Mouse (Mus musculus) kidney, adult 2 months (tissue): ENCODE data around the gene Ptprn2. TPM values are rescaled to one million over a fixed set of nuclear protein-coding genes. Genes with fewer than 3 reads are reported as not detected.

Experiments
- DNase-seq: peaks from one replicate; pipeline ENCODE4 v3.0.0; 2021
- H3K27ac ChIP-seq: fragments of 200-500 bp; 2 replicates; pipeline ENCODE4 v1.5.1; 2012; ENCODE audit warnings: low read depth, low read length, control low read depth, inconsistent platforms; ENCODE audit not compliant: insufficient read depth
- H3K27me3 ChIP-seq: fragments of 200-500 bp; replicated peaks from 2 replicates; pipeline ENCODE4 v1.6.1; 2012; ENCODE audit warnings: mild to moderate bottlenecking, moderate library complexity, low read length, inconsistent platforms; ENCODE audit not compliant: control insufficient read depth, insufficient read depth
- H3K36me3 ChIP-seq: fragments of 200-500 bp; 2 replicates; pipeline ENCODE4 v1.6.1; 2012; ENCODE audit warnings: mild to moderate bottlenecking, moderate library complexity, low read length, inconsistent platforms; ENCODE audit not compliant: control insufficient read depth, insufficient read depth
- H3K4me1 ChIP-seq: fragments of 200-500 bp; 2 replicates; pipeline ENCODE4 v1.6.1; 2011; ENCODE audit warnings: low read length; ENCODE audit not compliant: control insufficient read depth, insufficient read depth
- H3K4me3 ChIP-seq: fragments of 200-500 bp; 2 replicates; pipeline ENCODE4 v1.5.1; 2011; ENCODE audit warnings: mild to moderate bottlenecking, low read depth, low read length, control low read depth; ENCODE audit not compliant: insufficient read depth
- CTCF ChIP-seq: fragments of 200-500 bp; conservative IDR thresholded peaks from 2 replicates; pipeline ENCODE4 v1.5.1; 2011; ENCODE audit warnings: low read depth, mild to moderate bottlenecking, control low read depth, low read length, moderate library complexity, mixed read lengths; ENCODE audit not compliant: insufficient read depth, insufficient read length
- POLR2A ChIP-seq: fragments of 200-500 bp; IDR thresholded peaks from one replicate; pipeline ENCODE4 v1.6.1; 2011; ENCODE audit warnings: low read depth, low read length, control low read depth
- WGBS: fragments of 180-500 bp; shearing (Covaris S2); methylation state at CpG from one replicate; pipeline ENCODE4 v1.1.7; 2018; 5-methylcytosine and 5-hydroxymethylcytosine counted together
- polyA plus RNA-seq: library from polyadenylated mRNA; depleted of rRNA; stranded (reverse); fragments of >200 nt; gene quantifications from 2 replicates; pipeline ENCODE4 v1.2.3, GENCODE M21; 2012

The Ptprn2 gene
- polyA plus RNA-seq, 1 experiment = 0.91 TPM

DNA sequence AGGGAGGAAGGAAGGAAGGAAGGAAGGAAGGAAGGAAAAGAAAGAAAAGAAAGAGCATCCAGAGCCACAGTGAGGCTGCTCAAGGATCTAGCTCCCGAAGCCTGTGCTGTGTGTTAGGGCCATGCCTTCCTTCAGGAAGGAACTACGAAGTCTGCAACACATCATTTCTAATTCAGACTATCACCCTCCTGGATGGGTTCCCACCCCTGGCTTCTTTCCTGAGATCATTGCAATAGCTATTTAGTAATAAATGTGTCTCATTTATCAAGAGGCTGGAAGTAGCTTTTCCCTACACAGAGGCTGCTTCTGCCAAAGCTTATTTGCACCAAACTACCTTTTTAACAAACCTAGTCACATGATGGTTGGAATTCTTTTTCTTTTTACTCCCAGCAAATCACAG, 801.9 kb downstream of the Ptprn2 start:
- H3K27me3 ChIP-seq = no peaks in the 10 kb centered on the region
- H3K4me3 ChIP-seq = no peak overlapping the region
- H3K27ac ChIP-seq = no peak overlapping the region
- H3K36me3 ChIP-seq = no peaks in the 10 kb centered on the region
- TF ChIP-seq CTCF (no peak), POLR2A (no peak)
- 65% methylated on average over 2 of the region's 2 CpGs for WGBS
- DNase-seq = no peak
- no peaks in the 10 kb centered on the region for H3K4me1 ChIP-seq

DNA sequence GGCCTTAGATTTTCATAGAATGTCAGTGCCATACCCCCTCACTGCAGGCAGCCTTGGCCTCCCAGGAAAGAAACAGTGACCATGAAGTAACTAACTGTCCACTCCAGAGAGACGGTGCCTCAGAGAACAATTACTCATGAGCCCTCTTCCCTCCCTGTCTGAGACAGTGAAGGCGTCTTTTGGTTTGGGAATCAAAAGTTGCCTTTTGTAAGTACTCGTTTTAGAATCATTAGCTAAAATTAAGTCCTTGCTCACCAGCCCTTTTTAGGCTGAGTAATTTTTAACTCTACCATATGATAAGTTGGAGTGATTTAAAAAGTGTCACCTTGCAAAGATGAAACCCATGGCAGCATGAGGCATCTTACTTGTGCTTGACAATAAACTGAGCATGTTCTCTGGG, 806.4 kb downstream of the Ptprn2 start:
- H3K4me3 ChIP-seq = no peak overlapping the region
- no peak for TF ChIP-seq POLR2A
- TF ChIP-seq CTCF = no peak
- H3K4me1 ChIP-seq = no peaks in the 10 kb centered on the region
- no peaks in the 10 kb centered on the region for H3K36me3 ChIP-seq
- no peak overlapping the region for H3K27ac ChIP-seq
- no peaks in the 10 kb centered on the region for H3K27me3 ChIP-seq
- no peak for DNase-seq
- 54% methylated on average over 3 of the region's 3 CpGs for WGBS

DNA sequence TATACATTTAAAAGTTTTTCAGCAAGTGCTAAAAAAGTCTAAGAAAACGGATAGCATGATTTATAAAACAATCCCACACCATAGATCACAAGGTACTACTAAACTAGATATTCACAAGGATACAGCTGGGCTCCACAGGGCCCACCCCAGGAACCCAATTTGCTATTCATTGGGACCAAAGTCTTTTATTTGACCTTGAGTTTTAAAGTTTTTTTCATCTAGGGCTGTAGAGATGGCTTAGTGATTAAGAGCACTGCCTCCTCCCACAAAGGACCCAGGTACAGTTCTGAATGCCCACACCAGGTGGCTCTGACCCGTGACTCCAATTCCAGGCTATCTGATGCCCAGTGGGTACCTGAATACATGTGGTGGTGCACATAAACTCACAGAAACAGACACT, 811.3 kb downstream of the Ptprn2 start:
- H3K27ac ChIP-seq = no peak overlapping the region
- TF ChIP-seq CTCF (no peak), POLR2A (no peak)
- WGBS = 52% methylated on average over 2 of the region's 2 CpGs
- H3K27me3 ChIP-seq = no peaks in the 10 kb centered on the region
- no peaks in the 10 kb centered on the region for H3K4me1 ChIP-seq
- H3K36me3 ChIP-seq = no peaks in the 10 kb centered on the region
- no peak for DNase-seq
- H3K4me3 ChIP-seq = no peak overlapping the region

DNA sequence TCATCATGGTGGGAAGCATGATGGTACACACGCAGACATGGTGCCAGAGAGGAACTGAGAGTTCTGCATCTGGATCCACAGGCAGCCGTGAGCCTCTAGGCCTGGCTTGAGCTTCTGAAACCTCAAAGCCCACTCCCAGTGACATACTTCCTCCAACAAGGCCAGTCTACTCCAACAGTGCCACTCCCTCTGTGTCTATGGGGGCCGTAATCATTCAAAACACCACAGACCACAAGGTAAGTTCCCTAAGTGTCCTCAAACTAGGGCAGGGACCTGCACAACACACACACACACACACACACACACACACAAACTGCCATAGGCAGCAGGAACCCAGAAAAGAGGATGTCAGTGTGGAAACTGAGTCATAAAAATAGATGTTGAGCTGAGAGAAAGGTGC, 813.6 kb downstream of the Ptprn2 start:
- 88% methylated on average over 3 of the region's 3 CpGs for WGBS
- H3K4me1 ChIP-seq = no peaks in the 10 kb centered on the region
- H3K36me3 ChIP-seq = no peaks in the 10 kb centered on the region
- H3K27ac ChIP-seq = no peak overlapping the region
- TF ChIP-seq CTCF = no peak
- TF ChIP-seq POLR2A = no peak
- no peak for DNase-seq
- H3K27me3 ChIP-seq = no peaks in the 10 kb centered on the region
- H3K4me3 ChIP-seq = no peak overlapping the region

DNA sequence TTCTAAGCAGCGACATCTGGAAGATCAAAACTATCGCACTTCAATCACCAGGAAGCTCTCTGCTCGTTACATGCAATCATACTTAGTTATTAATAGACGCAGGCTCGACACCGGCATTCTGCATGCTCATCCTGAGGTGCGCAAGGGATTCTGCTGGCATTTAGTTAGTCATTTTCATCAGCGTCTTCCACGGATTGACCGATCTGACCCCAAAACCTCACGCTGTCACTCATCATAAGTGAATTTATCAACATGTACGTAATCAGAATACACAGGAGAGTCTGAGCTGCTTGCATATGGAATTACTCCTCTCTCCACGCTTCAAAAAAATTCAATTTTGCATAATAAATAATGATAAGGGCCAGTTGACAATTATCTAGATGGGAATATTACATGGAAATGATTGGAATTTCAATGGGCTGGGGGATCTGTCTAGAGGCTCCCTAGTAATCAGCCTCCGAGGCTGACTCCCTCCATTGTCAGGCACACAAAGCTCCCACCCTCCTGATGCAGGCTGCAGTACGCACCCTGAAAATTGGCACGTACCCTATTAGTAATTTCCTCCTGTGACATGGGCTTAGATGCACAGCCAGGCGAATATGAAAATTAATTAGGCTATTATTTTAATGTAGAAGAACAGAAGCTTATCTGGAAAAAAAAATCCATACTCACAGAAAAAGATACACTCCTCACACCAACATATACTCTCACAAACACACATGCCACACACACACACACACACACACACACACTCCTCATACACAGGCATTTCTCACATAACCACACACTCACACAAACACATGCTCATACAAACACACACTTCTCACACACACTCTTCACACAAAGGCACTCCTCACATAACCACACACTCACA, 819.5 kb downstream of the Ptprn2 start:
- Histone ChIP-seq H3K36me3 (no peaks in the 10 kb centered on the region), H3K4me1 (no peaks in the 10 kb centered on the region), H3K4me3 (no peak overlapping the region), H3K27ac (no peak overlapping the region), H3K27me3 (no peaks in the 10 kb centered on the region)
- 86% methylated on average over 17 of the region's 17 CpGs for WGBS
- TF ChIP-seq CTCF (no peak), POLR2A (no peak)
- DNase-seq = no peak

DNA sequence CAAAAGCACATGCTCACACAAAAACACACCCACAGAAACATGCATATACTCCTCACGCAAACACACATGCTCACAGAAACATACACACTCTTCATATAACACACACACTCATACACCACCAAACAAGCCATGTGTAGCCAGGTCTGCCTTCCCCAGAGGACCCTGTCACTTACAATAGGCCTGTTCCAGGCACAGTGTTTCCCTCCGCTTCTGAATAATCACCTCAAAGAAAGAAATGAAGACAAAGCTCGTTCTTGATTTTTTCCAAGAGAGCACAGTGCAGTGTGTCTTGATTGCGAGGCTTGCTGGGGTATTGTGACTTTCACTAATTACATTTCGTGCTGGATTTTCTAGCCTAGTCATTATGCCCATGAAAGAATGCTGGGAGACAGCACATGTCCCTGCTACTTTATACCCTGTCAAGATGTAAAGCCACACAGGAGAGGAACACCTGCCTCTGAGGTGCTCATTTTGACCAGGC, 820.1 kb downstream of the Ptprn2 start:
- Histone ChIP-seq H3K27me3 (no peaks in the 10 kb centered on the region), H3K36me3 (no peaks in the 10 kb centered on the region), H3K27ac (no peak overlapping the region), H3K4me1 (no peaks in the 10 kb centered on the region), H3K4me3 (no peak overlapping the region)
- no peak for DNase-seq
- 90% methylated on average over 5 of the region's 5 CpGs for WGBS
- no peak for TF ChIP-seq CTCF
- TF ChIP-seq POLR2A = no peak

DNA sequence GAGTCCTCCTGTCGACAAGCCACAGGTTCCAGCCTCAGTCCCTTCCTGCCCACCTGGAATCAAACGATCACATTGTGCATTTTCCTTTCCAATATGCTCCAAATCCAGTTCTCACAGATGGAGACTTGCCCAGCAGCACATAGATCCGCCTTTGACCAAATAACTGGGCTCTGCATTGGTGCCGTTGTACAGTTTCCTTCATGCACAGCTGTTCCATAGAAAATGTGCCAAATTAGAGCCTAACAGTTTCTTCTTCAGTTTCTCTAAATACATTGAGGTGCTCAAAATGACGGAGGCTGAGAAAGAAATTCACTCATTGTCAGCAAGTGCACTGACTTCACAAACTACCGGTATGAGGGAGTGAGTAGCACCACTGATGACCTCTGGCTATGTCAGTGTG, 826.6 kb downstream of the Ptprn2 start:
- no peak for TF ChIP-seq POLR2A
- no peak for TF ChIP-seq CTCF
- 80% methylated on average over 6 of the region's 6 CpGs for WGBS
- H3K4me3 ChIP-seq = no peak overlapping the region
- no peaks in the 10 kb centered on the region for H3K27me3 ChIP-seq
- no peak for DNase-seq
- no peaks in the 10 kb centered on the region for H3K36me3 ChIP-seq
- H3K4me1 ChIP-seq = no peaks in the 10 kb centered on the region
- H3K27ac ChIP-seq = no peak overlapping the region
